Mouse (Mus musculus) heart, embryonic 16.5 days (tissue): ENCODE results near the gene Tpsab1. TPM values are rescaled to one million over a fixed set of nuclear protein-coding genes. Genes with fewer than 3 reads are reported as not detected.

Experiments used
- ATAC-seq: fragments of 200-750 bp; cut with Nextera tagmentation; replicated peaks from 2 replicates; pipeline ENCODE4 v1.8.0; 2017; ENCODE audit warnings: moderate number of reproducible peaks; ENCODE audit not compliant: insufficient read depth, low FRiP score; ENCODE audit errors: extremely low read depth
- H3K27ac ChIP-seq: fragments of 300-500 bp; sonication (generic); 2 replicates; pipeline ENCODE4 v1.5.1; 2014; ENCODE audit warnings: mild to moderate bottlenecking, low read length, control low read depth, moderate library complexity
- H3K27me3 ChIP-seq: fragments of 300-500 bp; sonication (generic); 2 replicates; pipeline ENCODE4 v1.6.1; 2014; ENCODE audit warnings: low read length, mixed read lengths; ENCODE audit not compliant: control insufficient read depth, insufficient read depth
- H3K36me3 ChIP-seq: fragments of 300-500 bp; sonication (generic); 2 replicates; pipeline ENCODE4 v1.6.1; 2014; ENCODE audit not compliant: control insufficient read depth, insufficient read depth
- H3K4me1 ChIP-seq: fragments of 300-500 bp; sonication (generic); 2 replicates; pipeline ENCODE4 v1.6.1; 2014; ENCODE audit warnings: low read length, mixed read lengths; ENCODE audit not compliant: control insufficient read depth, insufficient read depth
- H3K4me2 ChIP-seq: fragments of 300-500 bp; sonication (generic); 2 replicates; pipeline ENCODE4 v1.6.1; 2014; ENCODE audit warnings: low read depth, mild to moderate bottlenecking, control low read depth, low read length
- H3K4me3 ChIP-seq: fragments of 300-500 bp; sonication (generic); 2 replicates; pipeline ENCODE4 v1.5.1; 2014; ENCODE audit warnings: mild to moderate bottlenecking, control low read depth, low read length
- H3K9ac ChIP-seq: fragments of 300-500 bp; sonication (generic); 2 replicates; pipeline ENCODE4 v1.6.1; 2014; ENCODE audit warnings: low read length, control low read depth
- H3K9me3 ChIP-seq: fragments of 300-500 bp; sonication (generic); replicated peaks from 2 replicates; pipeline ENCODE4 v1.6.1; 2016; ENCODE audit warnings: low read length; ENCODE audit not compliant: control insufficient read depth
- WGBS: fragments of 180-500 bp; shearing (Covaris S2); extraction: QIAGEN DNeasy Blood & Tissue Kit; methylation state at CpG from one replicate; pipeline ENCODE4 v1.1.7; 2014; 5-methylcytosine and 5-hydroxymethylcytosine counted together
- polyA plus RNA-seq: library from polyadenylated mRNA; unstranded; fragments of >200 nt; fragmentation: Nextera tagmentation; extraction: Ambion mirVana; gene quantifications from 2 replicates; pipeline ENCODE4 v1.2.1, GENCODE M21; 2015

Gene Tpsab1
- polyA plus RNA-seq, result 0.41 and 0.59 TPM in 2 replicates

- no peak within 1 kb of the TSS for H3K4me2 ChIP-seq
- no peaks in the 10 kb centered on the region for H3K27me3 ChIP-seq
- WGBS, result 87% methylated on average over 4 of the region's 4 CpGs
- H3K9me3 ChIP-seq, result no peaks in the 10 kb centered on the region
- no peak for ATAC-seq
- no peaks in the 10 kb centered on the region for H3K4me1 ChIP-seq
- H3K4me3 ChIP-seq, result no peak within 1 kb of the TSS
- H3K36me3 ChIP-seq, result no peaks in the 10 kb centered on the region
- H3K9ac ChIP-seq, result no peak within 1 kb of the TSS
- H3K27ac ChIP-seq, result no peak within 1 kb of the TSS
Measured at GRCm38 (mm10) chr17:25345462-25345861, at the start of gene Tpsab1. Tpsab1 (minus strand) TSS chr17:25345562.

- Histone ChIP-seq H3K4me3 (no peak overlapping the region), H3K36me3 (peaks cover 4% of the 10 kb centered on the region)
Measured at GRCm38 (mm10) chr17:25394526-25394925, 49.2 kb upstream of the Tpsab1 start.

GRCm38 (mm10) chr17:25374011-25374410 is 28.6 kb upstream of the Tpsab1 start:
- Histone ChIP-seq H3K27me3 (no peaks in the 10 kb centered on the region), H3K4me2 (no peak overlapping the region), H3K4me3 (no peak overlapping the region), H3K9ac (no peak overlapping the region), H3K36me3 (no peaks in the 10 kb centered on the region), H3K4me1 (no peaks in the 10 kb centered on the region), H3K9me3 (no peaks in the 10 kb centered on the region), H3K27ac (no peak overlapping the region)
- no peak for ATAC-seq
- WGBS, result 39% methylated on average over 9 of the region's 9 CpGs

More at GRCm38 (mm10) chr17:25394526-25394925, 49.2 kb upstream of the Tpsab1 start:
- 72% methylated on average over 4 of the region's 4 CpGs for WGBS
- no peaks in the 10 kb centered on the region for H3K27me3 ChIP-seq
- no peak for ATAC-seq
- no peaks in the 10 kb centered on the region for H3K4me1 ChIP-seq
- no peak overlapping the region for H3K27ac ChIP-seq
- no peak overlapping the region for H3K4me2 ChIP-seq
- no peaks in the 10 kb centered on the region for H3K9me3 ChIP-seq
- H3K9ac ChIP-seq, result no peak overlapping the region

- Histone ChIP-seq H3K4me2 (no peak overlapping the region), H3K27me3 (no peaks in the 10 kb centered on the region), H3K9ac (no peak overlapping the region), H3K36me3 (no peaks in the 10 kb centered on the region), H3K9me3 (no peaks in the 10 kb centered on the region), H3K4me1 (no peaks in the 10 kb centered on the region), H3K27ac (no peak overlapping the region), H3K4me3 (no peak overlapping the region)
- WGBS, result 65% methylated on average over 8 of the region's 8 CpGs
- no peak for ATAC-seq
Measured at GRCm38 (mm10) chr17:25372491-25372890, 27.1 kb upstream of the Tpsab1 start.

- WGBS, result 76% methylated on average over 3 of the region's 3 CpGs
- Histone ChIP-seq H3K9me3 (no peaks in the 10 kb centered on the region), H3K4me1 (no peaks in the 10 kb centered on the region), H3K27ac (no peak within 1 kb of the TSS), H3K27me3 (peaks cover 2% of the 10 kb centered on the region; the same call in 1 of the 2 replicates), H3K36me3 (no peaks in the 10 kb centered on the region), H3K9ac (no peak within 1 kb of the TSS), H3K4me2 (no peak within 1 kb of the TSS), H3K4me3 (no peak within 1 kb of the TSS)
- ATAC-seq, result no peak
Measured at GRCm38 (mm10) chr17:25368973-25369372, 23.6 kb upstream of the Tpsab1 start, which contains the start of gene Tpsg1. Tpsg1 (plus strand) TSS chr17:25369273.

GRCm38 (mm10) chr17:25366005-25366404 is 20.6 kb upstream of the Tpsab1 start, which contains the start of gene Tpsb2:
Tpsb2 (plus strand) TSS chr17:25366305.
- H3K27ac ChIP-seq, result no peak within 1 kb of the TSS
- H3K36me3 ChIP-seq, result no peaks in the 10 kb centered on the region
- no peaks in the 10 kb centered on the region for H3K9me3 ChIP-seq
- 58% methylated on average over 2 of the region's 2 CpGs for WGBS
- peaks cover 2% of the 10 kb centered on the region; the same call in 1 of the 2 replicates for H3K27me3 ChIP-seq
- no peak within 1 kb of the TSS for H3K4me3 ChIP-seq
- H3K4me1 ChIP-seq, result no peaks in the 10 kb centered on the region
- no peak for ATAC-seq
- no peak within 1 kb of the TSS for H3K4me2 ChIP-seq
- no peak within 1 kb of the TSS for H3K9ac ChIP-seq

GRCm38 (mm10) chr17:25363726-25364125 is 18.4 kb upstream of the Tpsab1 start:
- H3K9me3 ChIP-seq, result no peaks in the 10 kb centered on the region
- whole genome bisulfite sequencing, result 4% methylated on average over 1 of the region's 1 CpGs
- no peak for ATAC-seq

GRCm38 (mm10) chr17:25361291-25361690 is 15.9 kb upstream of the Tpsab1 start:
- Histone ChIP-seq H3K9me3 (no peaks in the 10 kb centered on the region), H3K4me3 (no peak overlapping the region), H3K9ac (no peak overlapping the region), H3K4me2 (no peak overlapping the region), H3K36me3 (no peaks in the 10 kb centered on the region), H3K4me1 (no peaks in the 10 kb centered on the region), H3K27ac (no peak overlapping the region), H3K27me3 (peaks cover 2% of the 10 kb centered on the region; the same call in 1 of the 2 replicates)
- no peak for ATAC-seq
- WGBS, result 65% methylated on average over 2 of the region's 2 CpGs

More at GRCm38 (mm10) chr17:25363726-25364125, 18.4 kb upstream of the Tpsab1 start:
- Histone ChIP-seq H3K4me2 (no peak overlapping the region), H3K36me3 (no peaks in the 10 kb centered on the region), H3K4me3 (no peak overlapping the region), H3K4me1 (no peaks in the 10 kb centered on the region), H3K27me3 (peaks cover 2% of the 10 kb centered on the region; the same call in 1 of the 2 replicates), H3K9ac (no peak overlapping the region), H3K27ac (no peak overlapping the region)

GRCm38 (mm10) chr17:25341490-25341889 is 3.9 kb downstream of the Tpsab1 start:
- Histone ChIP-seq H3K36me3 (no peaks in the 10 kb centered on the region), H3K27ac (no peak overlapping the region), H3K4me1 (no peaks in the 10 kb centered on the region), H3K9ac (no peak overlapping the region), H3K27me3 (no peaks in the 10 kb centered on the region), H3K4me2 (no peak overlapping the region), H3K4me3 (no peak overlapping the region), H3K9me3 (no peaks in the 10 kb centered on the region)
- WGBS, result 44% methylated on average over 3 of the region's 3 CpGs
- no peak for ATAC-seq
